Mouse (Mus musculus): ENCODE data around the gene Atf6.

DNA sequence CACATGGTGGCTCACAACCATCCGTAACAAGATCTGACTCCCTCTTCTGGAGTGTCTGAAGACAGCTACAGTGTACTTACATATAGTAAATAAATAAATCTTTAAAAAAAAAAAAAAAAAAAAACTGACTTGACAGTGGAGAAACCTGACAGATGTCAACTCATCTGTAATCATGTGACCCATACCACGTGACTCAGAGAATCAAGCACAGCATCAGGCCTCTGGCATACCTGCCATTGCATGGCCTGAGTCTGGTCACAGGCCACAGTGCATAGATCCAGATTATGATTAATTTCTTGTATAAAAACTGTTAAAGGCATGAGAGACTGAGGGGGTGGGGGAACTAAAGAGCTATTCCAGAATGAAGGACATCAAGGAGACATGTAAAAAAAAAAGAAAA is 8.7 kb downstream of the Atf6 start:
- no peak for TF ChIP-seq CTCF (IDR thresholded peaks at IDR 0.05; ENCODE audit: low read depth, low read length)
- no peak for TF ChIP-seq EP300 (IDR thresholded peaks at IDR 0.05; ENCODE audit: insufficient read depth, low read depth, low read length)
- TF ChIP-seq POLR2A (IDR thresholded peaks at IDR 0.05; ENCODE audit: insufficient read depth, low read length), result no peak
